Comparison of ENCODE assay signal across 11 mouse cellular contexts in genomic region chr1:38394493-38394892, GRCm38 (mm10).
A peak's percentile ranks its signal among the peaks of the same experiment; 100 is the strongest.
DNase-seq lines count a peak whose midpoint lies in the region; ATAC-seq and TF ChIP-seq lines count a peak whose summit lies in the region.
"Had no signal": no experiment of that assay in that cellular context is flagged by ENCODE, and none has a peak within 500 bp of the region (broad histone marks: within the 10 kb centered on the region; RNA-seq: fewer than 3 reads in every experiment).

No protein-coding gene starts in this region.

- no peak overlapping the region for H3K27ac ChIP-seq in kidney, embryonic 16.5 days (ENCODE audit: low read length)
- H3K27ac ChIP-seq in forebrain, embryonic 14.5 days (ENCODE audit: low read depth, low read length): peak overlapping the region; percentile 53; the same call in 1 of the 2 replicates
- no peak overlapping the region for H3K27ac ChIP-seq in midbrain, embryonic 11.5 days (ENCODE audit: low read depth, low read length)
- no peak overlapping the region for H3K27ac ChIP-seq in intestine, postnatal 0 days (ENCODE audit: low read depth, low read length)
- H3K27ac ChIP-seq: heart, adult 2 months had no signal

- H3K4me1 ChIP-seq in kidney, embryonic 16.5 days (ENCODE audit: insufficient read depth, low read length): peaks cover 19% of the 10 kb centered on the region; the same call in 1 of the 2 replicates
- peaks cover 28% of the 10 kb centered on the region for H3K4me1 ChIP-seq in forebrain, embryonic 14.5 days (ENCODE audit: control insufficient read depth, insufficient read depth, low read length)
- peaks cover 18% of the 10 kb centered on the region for H3K4me1 ChIP-seq in midbrain, embryonic 11.5 days (ENCODE audit: control insufficient read depth, insufficient read depth, low read length)
- no peaks in the 10 kb centered on the region for H3K4me1 ChIP-seq in intestine, postnatal 0 days (replicated peaks; ENCODE audit: control insufficient read depth, insufficient read depth, low read length)

- no peak overlapping the region for H3K9ac ChIP-seq in kidney, embryonic 16.5 days (replicated peaks; ENCODE audit: low read length)
- H3K9ac ChIP-seq in forebrain, embryonic 14.5 days (ENCODE audit: low read length): no peak overlapping the region; the same call in 1 of the 2 replicates
- no peak overlapping the region for H3K9ac ChIP-seq in midbrain, embryonic 11.5 days (ENCODE audit: low read length)
- H3K9ac ChIP-seq in intestine, postnatal 0 days (ENCODE audit: low read depth, low read length): no peak overlapping the region

- 49% methylated on average over 5 of the region's 5 CpGs for WGBS in kidney, embryonic 16.5 days
- 20% methylated on average over 5 of the region's 5 CpGs for WGBS in forebrain, embryonic 14.5 days
- WGBS in midbrain, embryonic 11.5 days: 21% methylated on average over 5 of the region's 5 CpGs
- 51% methylated on average over 5 of the region's 5 CpGs for WGBS in intestine, postnatal 0 days

- DNase-seq in kidney, adult 8-10 months: no peak
- peak; percentile 54 for DNase-seq in ZHBTc4 (ENCODE audit: low read depth, low spot score)
- peak; percentile 32 for DNase-seq in forebrain, embryonic 14.5 days (ENCODE audit: low spot score)
- DNase-seq in midbrain, embryonic 11.5 days (ENCODE audit: low spot score, missing footprints): peak; percentile 86
- DNase-seq in cerebellum, postnatal 10 days: no peak
- no peak for DNase-seq in cerebellum, adult 18-20 months
- DNase-seq: heart, adult 2 months; layer of hippocampus, postnatal 36 days had no signal

- ATAC-seq in kidney, embryonic 16.5 days (ENCODE audit: low FRiP score, low TSS enrichment): 0 out of 2 replicates have a peak, but pooled peaks have one; percentile 22
- ATAC-seq in forebrain, embryonic 14.5 days: peak; percentile 6; the same call in 1 of the 2 replicates
- no peak for ATAC-seq in midbrain, embryonic 11.5 days (ENCODE audit: low FRiP score)
- ATAC-seq in intestine, postnatal 0 days: no peak

- no peaks in the 10 kb centered on the region for H3K27me3 ChIP-seq in kidney, embryonic 16.5 days (ENCODE audit: insufficient read depth, low read length)
- H3K27me3 ChIP-seq in forebrain, embryonic 14.5 days (replicated peaks; ENCODE audit: control insufficient read depth, insufficient read depth, low read length): no peaks in the 10 kb centered on the region
- no peaks in the 10 kb centered on the region for H3K27me3 ChIP-seq in midbrain, embryonic 11.5 days (ENCODE audit: control insufficient read depth, insufficient read depth, low read length)
- no peaks in the 10 kb centered on the region for H3K27me3 ChIP-seq in intestine, postnatal 0 days (replicated peaks; ENCODE audit: control insufficient read depth, insufficient read depth, low read length)

- H3K36me3 ChIP-seq in kidney, embryonic 16.5 days (ENCODE audit: insufficient read depth, low read length): no peaks in the 10 kb centered on the region
- H3K36me3 ChIP-seq in forebrain, embryonic 14.5 days (ENCODE audit: control insufficient read depth, insufficient read depth, low read length): no peaks in the 10 kb centered on the region
- no peaks in the 10 kb centered on the region for H3K36me3 ChIP-seq in midbrain, embryonic 11.5 days (ENCODE audit: control insufficient read depth, insufficient read depth, low read length)
- H3K36me3 ChIP-seq in intestine, postnatal 0 days (ENCODE audit: control insufficient read depth, insufficient read depth): no peaks in the 10 kb centered on the region

- H3K9me3 ChIP-seq in kidney, embryonic 16.5 days (ENCODE audit: low read length): no peaks in the 10 kb centered on the region
- H3K9me3 ChIP-seq in forebrain, embryonic 14.5 days (replicated peaks; ENCODE audit: control insufficient read depth, low read length): no peaks in the 10 kb centered on the region
- H3K9me3 ChIP-seq in midbrain, embryonic 11.5 days (ENCODE audit: control insufficient read depth, low read length): no peaks in the 10 kb centered on the region
- no peaks in the 10 kb centered on the region for H3K9me3 ChIP-seq in intestine, postnatal 0 days (ENCODE audit: control insufficient read depth)

- H3K4me2 ChIP-seq in kidney, embryonic 16.5 days (replicated peaks; ENCODE audit: low read depth, low read length): no peak overlapping the region
- no peak overlapping the region for H3K4me2 ChIP-seq in forebrain, embryonic 14.5 days (ENCODE audit: low read length)
- H3K4me2 ChIP-seq in midbrain, embryonic 11.5 days: no peak overlapping the region
- no peak overlapping the region for H3K4me2 ChIP-seq in intestine, postnatal 0 days (replicated peaks; ENCODE audit: low read depth)

- no peak for TF ChIP-seq CTCF in intestine, postnatal 0 days (IDR thresholded peaks at IDR 0.05; ENCODE audit: low read depth)

- no peak overlapping the region for H3K4me3 ChIP-seq in kidney, embryonic 16.5 days (ENCODE audit: low read length)
- H3K4me3 ChIP-seq in forebrain, embryonic 14.5 days (ENCODE audit: low read depth, low read length): no peak overlapping the region
- H3K4me3 ChIP-seq in midbrain, embryonic 11.5 days (ENCODE audit: low read depth, low read length): no peak overlapping the region
- H3K4me3 ChIP-seq in intestine, postnatal 0 days (ENCODE audit: low read depth, low read length): no peak overlapping the region
- H3K4me3 ChIP-seq: erythroblast, embryonic 14.5 days; heart, adult 2 months had no signal

Comparison
In these comparisons a context has a peak if more than half of its experiments do, and no peak if none do; other contexts are left out.
1. ATAC-seq: peak in kidney, embryonic 16.5 days (single experiment) and forebrain, embryonic 14.5 days (single experiment); none in midbrain, embryonic 11.5 days (single experiment) and intestine, postnatal 0 days (single experiment).
2. DNase-seq: peak in ZHBTc4 (single experiment), forebrain, embryonic 14.5 days (single experiment) and midbrain, embryonic 11.5 days (single experiment); none in kidney, adult 8-10 months (0 of 2), cerebellum, postnatal 10 days (0 of 2) and cerebellum, adult 18-20 months (0 of 2).